Mouse (Mus musculus) A20 (cell line): ENCODE measurements around the gene Snrpg.
"Not testable (repeated sequence)": the region's sequence is repeated elsewhere in the genome, so short reads cannot be mapped to it uniquely, and the experiment has no call there.

ENCODE experiments used
- DNase-seq: peaks from one replicate; pipeline ENCODE4 v3.0.0-alpha.2; 2011; ENCODE audit warnings: low read depth, low spot score

Gene Snrpg

GRCm38 (mm10) chr6:86366853-86367249 lies 4.3 kb upstream of the Snrpg start:
- no peak for DNase-seq

- DNase-seq: no peak
These were observed 2.6 kb upstream of the Snrpg start for GRCm38 (mm10) chr6:86368479-86368878.

- DNase-seq: peak; percentile 69
These were observed 901 bp upstream of the Snrpg start for GRCm38 (mm10) chr6:86370093-86370713.

- peak; percentile 98 for DNase-seq
These were observed 322 bp downstream of the Snrpg start for GRCm38 (mm10) chr6:86371340-86371911.

- no peak for DNase-seq
These were observed 929 bp downstream of the Snrpg start for GRCm38 (mm10) chr6:86371950-86372516.

- no peak for DNase-seq
These were observed 2.5 kb downstream of the Snrpg start for GRCm38 (mm10) chr6:86373556-86373955.

GRCm38 (mm10) chr6:86378341-86378740 lies 7.2 kb downstream of the Snrpg start:
- DNase-seq: no peak

GRCm38 (mm10) chr6:86380112-86380511 lies 9.0 kb downstream of the Snrpg start:
- not testable (repeated sequence) for DNase-seq

- DNase-seq: no peak
These were observed 11.4 kb downstream of the Snrpg start for GRCm38 (mm10) chr6:86382551-86382950.

- DNase-seq: no peak
These were observed 12.3 kb downstream of the Snrpg start for GRCm38 (mm10) chr6:86383370-86383769.

- no peak for DNase-seq
These were observed 13.6 kb downstream of the Snrpg start for GRCm38 (mm10) chr6:86384692-86385091.

- no peak for DNase-seq
These were observed 14.4 kb downstream of the Snrpg start for GRCm38 (mm10) chr6:86385362-86386104.

GRCm38 (mm10) chr6:86387313-86387712 lies 16.2 kb downstream of the Snrpg start:
- DNase-seq: no peak

GRCm38 (mm10) chr6:86388461-86388860 lies 17.4 kb downstream of the Snrpg start:
- DNase-seq: no peak

- DNase-seq: peak; percentile 37
These were observed 20.2 kb downstream of the Snrpg start for GRCm38 (mm10) chr6:86391326-86391725.

- no peak for DNase-seq
These were observed 22.1 kb downstream of the Snrpg start for GRCm38 (mm10) chr6:86393187-86393586.

- no peak for DNase-seq
These were observed 23.1 kb downstream of the Snrpg start for GRCm38 (mm10) chr6:86394078-86394720.

- DNase-seq: no peak
These were observed 23.9 kb downstream of the Snrpg start for GRCm38 (mm10) chr6:86395021-86395420.

GRCm38 (mm10) chr6:86395969-86396368 lies 24.9 kb downstream of the Snrpg start:
- DNase-seq: peak; percentile 66

- peak; percentile 92 for DNase-seq
These were observed 25.6 kb downstream of the Snrpg start, which contains the start of gene Pcyox1 for GRCm38 (mm10) chr6:86396581-86397256. Gene Pcyox1, minus strand, starts transcription at chr6:86397154.

- no peak for DNase-seq
These were observed 26.3 kb downstream of the Snrpg start for GRCm38 (mm10) chr6:86397257-86397980.
